Mouse (Mus musculus) urinary bladder, postnatal 36 days (tissue): Measurements from ENCODE around the gene Atg101.

ENCODE experiments used
- DNase-seq, 2 experiments: peaks; one replicate each; pipeline ENCODE4 v3.0.0; 2022; ENCODE audit warnings: low spot score in 2 of 2, mixed read lengths in 1 of 2

Gene Atg101

GRCm38 (mm10) chr15:101283911-101284750 lies at the start of gene Atg101:
Atg101 (plus strand) TSS chr15:101284272.
- DNase-seq = peak; percentile 79 to 88

DNA sequence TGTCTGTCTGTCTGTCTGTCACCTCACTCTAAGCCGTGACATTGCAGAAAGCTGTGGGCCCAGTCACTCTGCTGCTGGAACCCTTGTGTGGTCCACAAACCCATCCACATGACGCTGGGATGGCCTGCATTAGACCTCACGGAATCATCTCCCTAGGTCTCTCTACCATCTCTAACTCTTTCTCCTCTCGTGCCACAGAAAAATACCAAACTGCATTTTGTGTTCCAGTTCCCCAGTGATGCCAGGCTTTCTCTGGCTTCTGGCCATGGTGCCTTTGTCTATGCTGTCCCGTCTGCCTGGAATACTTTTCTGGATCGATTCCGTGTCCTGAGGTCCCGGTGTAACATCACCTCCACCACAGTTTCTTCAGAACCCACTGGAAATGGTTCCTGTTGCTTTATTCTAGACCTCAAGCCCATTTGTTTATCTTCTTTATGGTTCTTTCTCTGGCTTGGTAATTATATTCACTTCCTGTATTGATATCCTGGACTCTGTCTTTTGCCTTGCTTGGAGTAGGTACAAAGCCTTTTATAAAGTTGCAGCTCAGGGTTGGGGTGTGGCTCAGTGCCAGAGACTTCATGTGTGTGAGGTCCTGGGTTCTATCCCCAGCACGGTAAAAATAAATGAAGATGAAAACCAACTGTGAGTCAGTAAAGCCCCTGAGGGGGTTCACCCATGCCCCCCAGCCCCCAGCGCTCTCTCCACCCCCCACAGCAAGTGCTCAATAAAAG lies 49.3 kb upstream of the Atg101 start:
- no peak for DNase-seq

DNA sequence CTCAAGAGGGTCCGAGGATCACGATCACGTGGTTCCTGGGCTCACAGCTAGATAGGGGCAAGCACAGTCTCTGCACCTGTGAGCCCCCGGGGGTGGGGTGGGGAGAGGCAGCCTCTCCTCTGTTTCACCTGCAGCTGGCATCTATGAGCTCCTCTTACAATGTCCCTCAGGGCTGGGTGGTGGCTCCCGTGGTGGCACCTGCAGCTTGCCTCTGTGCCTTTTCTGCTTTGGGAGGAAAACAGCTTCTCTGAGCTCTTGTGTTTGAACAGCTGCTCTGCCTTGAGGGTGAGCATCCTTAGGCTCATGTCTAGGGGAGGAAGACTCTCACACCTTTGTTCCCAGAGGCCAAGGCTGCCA lies 48.8 kb upstream of the Atg101 start:
- DNase-seq = no peak

DNA sequence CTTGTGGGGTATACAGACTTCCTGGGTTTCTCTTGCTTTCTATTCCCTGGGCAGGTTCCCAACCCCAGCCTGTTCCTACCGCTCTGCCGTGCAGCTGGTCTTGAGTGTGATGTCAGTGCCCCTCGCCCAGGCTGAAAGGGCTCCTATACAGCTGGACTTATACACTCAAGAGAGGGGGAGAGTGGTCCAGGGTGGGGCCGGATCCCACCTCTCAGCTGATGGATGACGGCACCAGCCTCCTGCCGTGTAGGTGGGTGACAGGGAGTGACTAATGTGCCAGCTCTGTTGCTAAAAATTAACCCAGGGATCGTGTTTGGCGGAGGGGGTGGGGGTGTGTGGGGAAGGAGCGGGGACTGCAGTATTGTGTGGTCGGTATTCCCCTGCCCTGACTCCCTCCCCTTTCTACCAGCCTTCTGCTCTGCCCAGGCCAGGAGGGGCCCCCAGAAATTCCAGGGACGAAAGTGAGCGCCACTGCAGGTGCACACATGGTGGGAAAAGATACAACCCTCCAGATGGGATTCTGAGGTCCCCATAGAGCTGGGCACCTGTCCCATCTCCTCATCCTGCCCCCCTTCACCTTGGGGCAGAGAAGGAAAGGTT lies 48.2 kb upstream of the Atg101 start:
- no peak for DNase-seq

- DNase-seq = peak; percentile 51 to 68
These were observed 47.2 kb upstream of the Atg101 start for GRCm38 (mm10) chr15:101236878-101237277.

DNA sequence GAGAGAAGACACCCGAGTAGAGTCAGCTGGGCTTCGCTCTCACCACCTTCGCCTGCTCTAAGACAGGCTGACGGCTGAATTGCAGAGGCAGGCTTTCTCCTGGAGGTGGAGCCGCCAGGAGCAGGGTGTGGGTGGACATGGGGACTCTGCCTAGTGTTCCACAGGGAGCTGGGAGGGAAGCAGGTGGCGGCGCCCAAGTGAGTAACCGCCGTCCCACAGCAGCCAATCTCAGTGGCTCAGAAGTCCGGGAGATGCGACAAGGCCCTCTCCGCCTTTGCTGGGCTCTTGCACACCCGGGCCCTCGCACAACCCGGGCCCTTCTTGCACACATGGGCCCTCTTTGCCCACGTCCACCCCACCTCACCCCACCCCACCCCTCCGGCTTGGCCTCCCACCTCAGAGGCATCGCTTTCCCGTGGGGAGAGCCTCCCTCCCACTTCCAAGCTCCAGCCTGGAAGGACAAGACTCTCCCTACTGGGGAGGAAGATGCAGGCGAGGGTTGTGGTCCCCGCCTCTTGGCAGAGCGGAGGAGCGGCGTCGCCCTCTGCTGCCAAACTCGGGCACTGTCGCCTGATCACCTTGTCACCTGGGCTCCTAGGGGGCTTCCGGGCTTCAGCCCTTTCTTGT lies 45.1 kb upstream of the Atg101 start:
- DNase-seq = no peak

DNA sequence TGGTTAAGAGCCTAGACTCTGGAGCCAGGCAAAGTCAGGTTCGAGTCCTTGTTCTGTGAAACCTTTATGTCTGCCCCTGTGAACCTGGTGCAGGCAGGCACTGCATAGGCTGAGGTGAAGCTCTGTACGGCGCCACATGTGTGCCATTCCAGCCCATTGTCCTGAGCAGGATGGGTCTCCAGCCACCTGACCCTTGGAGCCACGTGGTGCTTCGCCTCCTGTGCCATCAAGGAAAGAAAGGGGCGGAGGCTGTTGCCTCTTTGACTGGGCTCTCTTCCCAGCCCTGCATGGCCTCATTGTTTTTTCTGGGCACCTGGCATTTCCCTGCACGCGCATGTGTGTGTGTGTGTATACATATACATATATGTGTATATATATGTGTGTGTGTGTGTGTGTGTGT lies 44.3 kb upstream of the Atg101 start:
- no peak for DNase-seq

GRCm38 (mm10) chr15:101240799-101241204 lies 43.3 kb upstream of the Atg101 start:
- peak; percentile 79 to 84 for DNase-seq

GRCm38 (mm10) chr15:101241236-101241635 lies 42.8 kb upstream of the Atg101 start:
- DNase-seq = no peak

DNA sequence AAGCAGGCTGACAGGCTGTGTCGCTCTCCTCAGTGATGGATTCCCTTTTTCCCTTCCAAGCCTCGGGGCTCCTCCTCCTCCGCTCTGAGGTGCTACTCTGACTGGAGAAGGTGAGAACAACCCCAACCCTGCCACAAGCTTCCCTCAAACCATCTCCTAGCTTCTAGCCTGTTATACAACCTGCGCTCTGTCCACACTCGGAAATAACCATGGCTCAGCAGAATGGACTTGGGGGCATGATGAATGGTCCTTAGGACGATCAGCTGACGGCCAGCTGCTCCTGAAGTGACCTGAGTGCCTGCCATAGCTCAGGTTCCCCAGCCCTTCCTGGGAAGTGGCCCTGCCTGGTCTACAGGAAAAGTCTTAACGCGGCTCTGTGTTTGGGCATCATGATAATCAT lies 42.2 kb upstream of the Atg101 start:
- DNase-seq = no peak

GRCm38 (mm10) chr15:101242645-101243044 lies 41.4 kb upstream of the Atg101 start:
- peak in 1 of 2 experiments; percentile 61 for DNase-seq

- DNase-seq = no peak
These were observed 40.1 kb upstream of the Atg101 start for GRCm38 (mm10) chr15:101244012-101244411.

DNA sequence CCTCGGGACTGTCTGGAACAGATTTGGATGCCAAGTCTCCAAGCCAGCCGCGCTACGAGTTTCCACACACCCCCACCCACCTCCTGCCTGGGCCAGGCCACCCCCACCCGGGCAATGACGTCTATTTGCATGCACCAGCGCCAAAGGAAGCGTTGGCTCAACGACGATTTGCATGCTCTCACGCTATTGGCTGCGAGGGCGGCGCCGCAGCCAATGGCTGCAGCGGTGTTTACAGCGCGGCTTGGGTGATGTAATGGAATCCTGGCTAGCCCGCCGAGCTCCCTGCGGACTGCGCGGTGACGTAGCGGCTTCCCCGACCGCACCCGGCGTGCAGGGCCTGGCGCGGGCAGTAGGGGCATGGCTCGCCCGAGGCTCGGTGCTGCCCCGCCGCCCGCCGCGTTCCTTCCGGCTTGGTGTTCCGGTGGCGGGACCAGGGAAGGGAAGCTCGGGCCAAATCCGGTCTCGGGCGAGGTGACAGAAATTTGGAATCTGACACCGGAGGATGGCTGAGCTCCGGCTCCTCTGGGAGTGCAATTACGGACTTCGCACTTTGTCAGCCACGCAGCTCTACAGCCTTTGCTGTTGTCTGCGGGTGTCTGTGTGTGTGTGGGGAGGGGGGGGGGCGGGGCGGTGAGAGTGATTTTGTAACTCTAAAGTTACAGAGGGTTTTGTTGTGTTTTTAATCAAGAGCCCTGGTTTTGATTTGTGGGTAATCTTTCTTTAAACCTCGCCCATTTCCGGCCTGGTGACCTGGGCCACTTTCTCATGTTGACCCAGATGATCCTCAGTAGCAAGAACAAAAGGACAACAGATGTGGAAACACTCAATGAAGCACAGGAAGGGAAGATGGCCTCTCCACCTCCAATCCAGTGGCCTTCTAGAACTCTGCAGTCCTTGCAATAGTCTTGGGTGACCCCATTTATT lies 37.6 kb upstream of the Atg101 start:
- peak; percentile 89 to 96 for DNase-seq

DNA sequence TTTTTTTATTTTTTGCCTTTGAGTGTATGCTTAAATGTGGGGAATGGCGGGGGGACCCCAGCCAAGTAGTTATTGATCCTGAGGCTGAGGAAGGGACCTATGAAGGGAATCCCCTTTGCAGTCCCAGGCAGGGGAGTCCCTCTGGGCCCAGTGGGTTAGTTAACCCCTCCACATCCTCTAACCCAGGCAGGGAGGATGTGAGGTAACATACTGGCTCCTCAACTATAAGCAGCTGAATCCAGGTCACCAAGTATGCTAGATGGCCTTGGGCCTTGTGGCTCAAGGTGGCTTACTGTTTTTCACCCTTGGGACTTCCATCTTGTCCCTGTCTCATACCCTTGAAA lies 36.9 kb upstream of the Atg101 start:
- no peak for DNase-seq

GRCm38 (mm10) chr15:101248029-101248710 lies 35.9 kb upstream of the Atg101 start:
- DNase-seq = no peak

- no peak for DNase-seq
These were observed 33.8 kb upstream of the Atg101 start for GRCm38 (mm10) chr15:101250220-101250800.

- DNase-seq = no peak
These were observed 32.1 kb upstream of the Atg101 start for GRCm38 (mm10) chr15:101251930-101252329.

GRCm38 (mm10) chr15:101252614-101253013 lies 31.5 kb upstream of the Atg101 start:
- no peak for DNase-seq

GRCm38 (mm10) chr15:101253563-101253885 lies 30.5 kb upstream of the Atg101 start:
- no peak for DNase-seq
